Mouse (Mus musculus) kidney, postnatal 10 days (tissue): Measurements from ENCODE around the gene Atxn1l.
"Not testable (repeated sequence)": the region's sequence is repeated elsewhere in the genome, so short reads cannot be mapped to it uniquely, and the experiment has no call there.

Experiments used
- DNase-seq: peaks from one replicate; pipeline ENCODE4 v3.0.0; 2021; ENCODE audit warnings: mixed read lengths

Atxn1l gene

GRCm38 (mm10) chr8:109737237-109738048, at the start of gene Atxn1l:
Gene Atxn1l (minus strand): TSS chr8:109737739.
- peak; percentile 93 for DNase-seq

GRCm38 (mm10) chr8:109780548-109780947, 43.0 kb upstream of the Atxn1l start:
- DNase-seq, result no peak

GRCm38 (mm10) chr8:109779431-109780228, 42.1 kb upstream of the Atxn1l start:
- DNase-seq, result no peak

GRCm38 (mm10) chr8:109778993-109779421, 41.5 kb upstream of the Atxn1l start:
- no peak for DNase-seq

GRCm38 (mm10) chr8:109778280-109778977, 40.9 kb upstream of the Atxn1l start, which contains the start of gene Ap1g1:
Gene Ap1g1 (plus strand): TSS chr8:109778554.
- peak; percentile 98 for DNase-seq

- DNase-seq, result no peak
Observed at GRCm38 (mm10) chr8:109777851-109778250, 40.3 kb upstream of the Atxn1l start.

- DNase-seq, result no peak
Observed at GRCm38 (mm10) chr8:109773154-109773553, 35.6 kb upstream of the Atxn1l start.

- DNase-seq, result no peak
Observed at GRCm38 (mm10) chr8:109766081-109766480, 28.5 kb upstream of the Atxn1l start.

- DNase-seq, result no peak
Observed at GRCm38 (mm10) chr8:109764031-109764430, 26.5 kb upstream of the Atxn1l start.

GRCm38 (mm10) chr8:109760221-109760620, 22.7 kb upstream of the Atxn1l start:
- peak; percentile 34 for DNase-seq

- no peak for DNase-seq
Observed at GRCm38 (mm10) chr8:109759426-109759825, 21.9 kb upstream of the Atxn1l start.

- DNase-seq, result no peak
Observed at GRCm38 (mm10) chr8:109756849-109757248, 19.3 kb upstream of the Atxn1l start.

- not testable (repeated sequence) for DNase-seq
Observed at GRCm38 (mm10) chr8:109755554-109755953, 18.0 kb upstream of the Atxn1l start.

GRCm38 (mm10) chr8:109754696-109755095, 17.2 kb upstream of the Atxn1l start:
- no peak for DNase-seq

- peak; percentile 21 for DNase-seq
Observed at GRCm38 (mm10) chr8:109751731-109752485, 14.4 kb upstream of the Atxn1l start.

- DNase-seq, result peak; percentile 51
Observed at GRCm38 (mm10) chr8:109750699-109751098, 13.2 kb upstream of the Atxn1l start.

- DNase-seq, result no peak
Observed at GRCm38 (mm10) chr8:109750274-109750673, 12.7 kb upstream of the Atxn1l start.

GRCm38 (mm10) chr8:109747468-109748199, 10.1 kb upstream of the Atxn1l start:
- no peak for DNase-seq

GRCm38 (mm10) chr8:109738049-109738380, 476 bp upstream of the Atxn1l start:
- no peak for DNase-seq

- DNase-seq, result no peak
Observed at GRCm38 (mm10) chr8:109736819-109737218, 720 bp downstream of the Atxn1l start.

- no peak for DNase-seq
Observed at GRCm38 (mm10) chr8:109734018-109734417, 3.5 kb downstream of the Atxn1l start.

- DNase-seq, result no peak
Observed at GRCm38 (mm10) chr8:109731012-109731411, 6.5 kb downstream of the Atxn1l start.
